Mouse (Mus musculus) ES-E14 (cell line): Measurements from ENCODE around the gene Shroom1. TPM values are rescaled to one million over a fixed set of nuclear protein-coding genes. Genes with fewer than 3 reads are reported as not detected.
A peak's percentile ranks its signal among the peaks of the same experiment; 100 is the strongest.

Source experiments
- DNase-seq: peaks from one replicate; pipeline ENCODE4 v3.0.0-alpha.2; 2013; ENCODE audit warnings: low read depth, low spot score
- H3K27ac ChIP-seq: 2 replicates; pipeline ENCODE4 v1.5.1; 2012; ENCODE audit warnings: low read depth, mild to moderate bottlenecking, low read length, moderate library complexity, mixed read lengths; ENCODE audit not compliant: poor library complexity, insufficient read depth, severe bottlenecking
- H3K36me3 ChIP-seq: 2 replicates; pipeline ENCODE4 v1.6.1; 2012; ENCODE audit warnings: mild to moderate bottlenecking, low read length, moderate library complexity, mixed read lengths; ENCODE audit not compliant: control insufficient read depth, poor library complexity, insufficient read depth, severe bottlenecking
- H3K4me1 ChIP-seq, 2 experiments: fragments of 150-350 bp in 1 of 2; sonication (generic) in 1 of 2; 2 replicates each; pipeline ENCODE4 v1.6.1; 2012; ENCODE audit warnings: low read length in 2 of 2, mild to moderate bottlenecking in 1 of 2, mixed read lengths in 1 of 2; ENCODE audit not compliant: control insufficient read depth in 2 of 2, insufficient read depth in 2 of 2, poor library complexity in 1 of 2
- H3K4me3 ChIP-seq, 2 experiments: fragments of 150-350 bp in 1 of 2; sonication (generic) in 1 of 2; 2 replicates each; pipeline ENCODE4 v1.5.1; 2012; ENCODE audit warnings: low read length in 2 of 2, low read depth in 1 of 2, mild to moderate bottlenecking in 1 of 2, mixed read lengths in 1 of 2; ENCODE audit not compliant: insufficient read depth in 1 of 2, poor library complexity in 1 of 2, severe bottlenecking in 1 of 2
- H3K9ac ChIP-seq: 2 replicates; pipeline ENCODE4 v1.6.1; 2012; ENCODE audit warnings: low read depth, mild to moderate bottlenecking, low read length, mixed read lengths; ENCODE audit not compliant: poor library complexity, insufficient read depth, severe bottlenecking
- H3K9me3 ChIP-seq: fragments of 150-350 bp; sonication (generic); 2 replicates; pipeline ENCODE4 v1.6.1; 2012; ENCODE audit warnings: low read depth, mild to moderate bottlenecking, low read length; ENCODE audit not compliant: control insufficient read depth, insufficient read depth
- CHD2 ChIP-seq: IDR thresholded peaks from 2 replicates; pipeline ENCODE4 v1.6.1; 2014; ENCODE audit warnings: mild to moderate bottlenecking, low read depth, low read length, inconsistent platforms
- HCFC1 ChIP-seq: IDR thresholded peaks from 2 replicates; pipeline ENCODE4 v1.6.1; 2012; ENCODE audit warnings: low read length, inconsistent platforms, borderline replicate concordance; ENCODE audit not compliant: insufficient read depth
- MAFK ChIP-seq: IDR thresholded peaks from 2 replicates; pipeline ENCODE4 v1.6.1; 2014; ENCODE audit warnings: mild to moderate bottlenecking, low read depth, low read length, inconsistent platforms; ENCODE audit not compliant: insufficient read depth
- ZC3H11A ChIP-seq: IDR thresholded peaks from 2 replicates; pipeline ENCODE4 v1.6.1; 2012; ENCODE audit warnings: low read depth, mild to moderate bottlenecking, inconsistent platforms, low read length, borderline replicate concordance
- ZNF384 ChIP-seq: IDR thresholded peaks from 2 replicates; pipeline ENCODE4 v1.6.1; 2012; ENCODE audit warnings: low read depth, low read length, inconsistent platforms
- in situ Hi-C, 2 experiments: fragments of 600-800 bp; cut with MboI; formaldehyde crosslinking; loops; one replicate each; pipeline ENCODE4 v1.15.1; 2025; ENCODE audit warnings: low sequenced_read_pairs in 2 of 2, inconsistent platforms in 1 of 2; ENCODE audit not compliant: unreplicated experiment in 2 of 2
- total RNA-seq: library from RNA; depleted of rRNA; stranded (reverse); fragments of 300-350 nt; gene quantifications from 2 replicates; pipeline ENCODE4 v1.2.3, GENCODE M21; 2012

Gene Shroom1
- total RNA-seq, 1 experiment = 1.7 TPM

GRCm38 (mm10) chr11:53507098-53507805, 50.2 kb downstream of the Shroom1 start:
- no peak for TF ChIP-seq ZNF384
- no peak for TF ChIP-seq ZC3H11A
- no peak for TF ChIP-seq MAFK
- TF ChIP-seq HCFC1 = no peak
- TF ChIP-seq CHD2 = no peak
- Histone ChIP-seq H3K9me3 (no peaks in the 10 kb centered on the region), H3K9ac (no peak overlapping the region), H3K4me1 (peaks cover 8 to 9% of the 10 kb centered on the region in 2 experiments; a peak in 2 of 4 replicates), H3K4me3 (no peak overlapping the region), H3K36me3 (no peaks in the 10 kb centered on the region), H3K27ac (no peak overlapping the region)
- no peak for DNase-seq
- in situ Hi-C loops = no loop called here

DNA sequence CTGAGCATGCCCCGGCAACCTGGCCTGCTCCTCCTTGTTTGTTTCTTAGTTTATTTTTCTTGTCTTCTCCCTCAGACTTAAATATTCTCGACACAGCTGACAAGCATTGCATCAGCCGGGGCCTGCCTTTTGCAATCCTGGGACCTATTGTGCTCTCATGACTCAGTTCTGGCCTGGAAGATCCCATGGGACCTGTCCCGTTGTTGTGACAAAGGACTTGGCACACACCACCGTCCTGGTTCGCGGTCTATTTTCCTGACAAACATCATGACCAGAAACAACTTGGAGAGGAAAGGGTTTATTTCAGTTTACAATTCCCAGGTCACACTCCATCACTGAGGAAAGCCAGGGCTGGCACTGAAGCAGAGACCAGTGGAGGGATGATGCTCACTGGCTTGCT, 51.1 kb downstream of the Shroom1 start:
- Histone ChIP-seq H3K9me3 (no peaks in the 10 kb centered on the region), H3K36me3 (no peaks in the 10 kb centered on the region), H3K9ac (no peak overlapping the region), H3K4me1 (peaks cover 8 to 9% of the 10 kb centered on the region in 2 experiments; a peak in 2 of 4 replicates), H3K4me3 (no peak overlapping the region), H3K27ac (peak overlapping the region; percentile 37; the same call in 1 of the 2 replicates)
- in situ Hi-C loops = no loop called here
- TF ChIP-seq CHD2 (no peak), HCFC1 (no peak), ZNF384 (no peak), ZC3H11A (no peak), MAFK (no peak)
- no peak for DNase-seq

DNA sequence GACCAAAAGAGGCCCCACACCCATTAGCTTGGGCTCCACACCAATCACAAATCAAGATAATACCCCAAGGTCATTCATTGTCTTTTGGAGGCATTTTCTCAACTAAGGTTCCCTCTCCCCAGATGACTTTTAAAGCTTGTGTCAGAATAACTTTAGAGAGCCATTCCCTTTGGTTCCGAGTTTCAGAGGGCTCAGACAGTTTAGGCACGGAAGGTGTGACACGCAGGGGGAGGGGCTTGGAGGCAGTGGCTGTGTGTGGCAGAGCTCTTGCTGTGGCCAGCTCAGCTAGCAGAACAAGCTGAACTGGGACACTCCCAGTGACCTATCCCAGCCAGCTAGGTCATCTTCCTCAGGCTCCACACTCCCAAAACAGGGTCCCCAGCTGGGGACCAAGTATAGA, 51.6 kb downstream of the Shroom1 start:
- TF ChIP-seq ZC3H11A = no peak
- Histone ChIP-seq H3K4me3 (no peak overlapping the region), H3K27ac (no peak overlapping the region), H3K9ac (no peak overlapping the region), H3K36me3 (no peaks in the 10 kb centered on the region), H3K4me1 (peaks cover 8 to 9% of the 10 kb centered on the region in 2 experiments; a peak in 2 of 4 replicates), H3K9me3 (no peaks in the 10 kb centered on the region)
- DNase-seq = no peak
- in situ Hi-C loops = no loop called here

- no peak overlapping the region for H3K9ac ChIP-seq
- DNase-seq = no peak
- peaks cover 9 to 12% of the 10 kb centered on the region in 2 experiments; a peak in 2 of 4 replicates for H3K4me1 ChIP-seq
- no peaks in the 10 kb centered on the region for H3K36me3 ChIP-seq
- no peaks in the 10 kb centered on the region for H3K9me3 ChIP-seq
- TF ChIP-seq HCFC1 = no peak
- TF ChIP-seq ZC3H11A = no peak
- TF ChIP-seq MAFK = no peak
- TF ChIP-seq CHD2 = no peak
- H3K27ac ChIP-seq = no peak overlapping the region
- in situ Hi-C loops = no loop called here
- H3K4me3 ChIP-seq = no peak overlapping the region
Measured at GRCm38 (mm10) chr11:53510351-53510750, 53.3 kb downstream of the Shroom1 start.
